Mouse (Mus musculus) CH12.LX (cell line): ENCODE measurements around the gene Dnajc7. TPM values are rescaled to one million over a fixed set of nuclear protein-coding genes. Genes with fewer than 3 reads are reported as not detected.

Experiments used
- DNase-seq: peaks from one replicate; pipeline ENCODE4 v3.0.0-alpha.2; 2013; ENCODE audit errors: extremely low read depth
- H3K27ac ChIP-seq: 2 replicates; pipeline ENCODE4 v1.5.1; 2012; ENCODE audit warnings: low read depth, mild to moderate bottlenecking, control low read depth, moderate library complexity; ENCODE audit not compliant: insufficient read depth
- H3K27me3 ChIP-seq: replicated peaks from 2 replicates; pipeline ENCODE3; 2012; ENCODE audit warnings: inconsistent platforms
- H3K36me3 ChIP-seq, 2 experiments: replicated peaks in 1 of 2; 2 replicates each; pipeline versions ENCODE3 to v1.6.1; 2012; ENCODE audit warnings: inconsistent platforms in 1 of 2, low read length in 1 of 2, mild to moderate bottlenecking in 1 of 2, mixed read lengths in 1 of 2, moderate library complexity in 1 of 2; ENCODE audit not compliant: control insufficient read depth in 1 of 2, insufficient read depth in 1 of 2
- H3K4me1 ChIP-seq, 2 experiments: 2 replicates each; pipeline ENCODE4 v1.6.1; 2012; ENCODE audit warnings: inconsistent platforms in 1 of 2, moderate library complexity in 1 of 2; ENCODE audit not compliant: insufficient read depth in 2 of 2, control insufficient read depth in 1 of 2
- H3K4me2 ChIP-seq: 2 replicates; pipeline ENCODE4 v1.6.1; 2012; ENCODE audit warnings: low read depth, mild to moderate bottlenecking, control low read depth; ENCODE audit not compliant: poor library complexity, insufficient read depth, severe bottlenecking
- H3K4me3 ChIP-seq, 3 experiments: fragments of 150-350 bp in 1 of 3; sonication (generic) in 1 of 3; replicated peaks in 1 of 3; 2 replicates each; pipeline versions ENCODE3 to v1.5.1; 2011 to 2012; ENCODE audit warnings: low read depth in 2 of 3, low read length in 2 of 3, mild to moderate bottlenecking in 2 of 3, moderate library complexity in 2 of 3, control low read depth in 1 of 3, improper control_type of control experiment in 1 of 3, inconsistent platforms in 1 of 3, mixed read lengths in 1 of 3; ENCODE audit not compliant: poor library complexity in 1 of 3
- H3K79me2 ChIP-seq: replicated peaks from 2 replicates; pipeline ENCODE4 v1.6.1; 2012; ENCODE audit warnings: mild to moderate bottlenecking, moderate library complexity; ENCODE audit not compliant: control insufficient read depth, poor library complexity, insufficient read depth, severe bottlenecking; ENCODE audit errors: extremely low read depth
- H3K9ac ChIP-seq: 2 replicates; pipeline ENCODE4 v1.6.1; 2012; ENCODE audit warnings: low read depth, mild to moderate bottlenecking, control low read depth, moderate library complexity; ENCODE audit not compliant: insufficient read depth
- H3K9me3 ChIP-seq: replicated peaks from 2 replicates; pipeline ENCODE3; 2012; ENCODE audit warnings: low read length, inconsistent platforms, mixed read lengths
- BHLHE40 ChIP-seq: IDR thresholded peaks from 2 replicates; pipeline ENCODE4 v1.6.1; 2011; ENCODE audit warnings: mild to moderate bottlenecking, low read depth, low read length, improper control_type of control experiment
- CHD1 ChIP-seq: IDR thresholded peaks from 2 replicates; pipeline ENCODE4 v1.6.1; 2012; ENCODE audit warnings: low read depth, low read length, improper control_type of control experiment, inconsistent platforms
- EP300 ChIP-seq: IDR thresholded peaks from 2 replicates; pipeline ENCODE4 v1.6.1; 2011; ENCODE audit warnings: low read length, improper control_type of control experiment
- GABPA ChIP-seq: IDR thresholded peaks from 2 replicates; pipeline ENCODE4 v1.6.1; 2012; ENCODE audit warnings: low read depth, low read length, improper control_type of control experiment, inconsistent platforms; ENCODE audit not compliant: insufficient replicate concordance
- HCFC1 ChIP-seq: IDR thresholded peaks from 2 replicates; pipeline ENCODE4 v1.6.1; 2012; ENCODE audit warnings: low read depth, mild to moderate bottlenecking, inconsistent platforms, low read length, improper control_type of control experiment
- KAT2A ChIP-seq: IDR thresholded peaks from 2 replicates; pipeline ENCODE4 v1.6.1; 2012; ENCODE audit warnings: low read length, improper control_type of control experiment, inconsistent platforms; ENCODE audit not compliant: insufficient replicate concordance
- MXI1 ChIP-seq: IDR thresholded peaks from 2 replicates; pipeline ENCODE4 v1.6.1; 2011; ENCODE audit warnings: mild to moderate bottlenecking, low read depth, low read length, improper control_type of control experiment
- NELFE ChIP-seq: IDR thresholded peaks from 2 replicates; pipeline ENCODE4 v1.6.1; 2011; ENCODE audit warnings: low read depth, low read length, improper control_type of control experiment
- RCOR1 ChIP-seq: conservative IDR thresholded peaks from 2 replicates; pipeline ENCODE4 v1.6.1; 2012; ENCODE audit warnings: low read depth, mild to moderate bottlenecking, inconsistent platforms, low read length, improper control_type of control experiment
- TCF12 ChIP-seq: IDR thresholded peaks from 2 replicates; pipeline ENCODE4 v1.6.1; 2014; ENCODE audit warnings: low read depth, mild to moderate bottlenecking, inconsistent platforms, low read length, improper control_type of control experiment
- ZMIZ1 ChIP-seq: IDR thresholded peaks from 2 replicates; pipeline ENCODE4 v1.6.1; 2012; ENCODE audit warnings: low read depth, mild to moderate bottlenecking, inconsistent platforms, low read length, improper control_type of control experiment
- ZNF384 ChIP-seq: IDR thresholded peaks from 2 replicates; pipeline ENCODE4 v1.6.1; 2012; ENCODE audit warnings: low read depth, low read length, improper control_type of control experiment, inconsistent platforms
- dilution Hi-C: fragments of 300-500 bp; cut with MboI; formaldehyde crosslinking; loops from 2 replicates; pipeline ENCODE4 v1.14.3; 2020; ENCODE audit warnings: low sequenced_read_pairs; ENCODE audit not compliant: extremely low pct_unique_long_range_greater_than_20kb, extremely low pct_ligation_motif_present
- in situ Hi-C: fragments of 300-500 bp; cut with MboI; formaldehyde crosslinking; loops from 3 replicates; pipeline ENCODE4 v1.14.3; 2019; ENCODE audit warnings: low sequenced_read_pairs, low pct_ligation_motif_present, low pct_unique_long_range_greater_than_20kb, mixed read lengths
- polyA plus RNA-seq: library from polyadenylated mRNA; unstranded; fragments of >175 nt; gene quantifications from 2 replicates; pipeline ENCODE4 v1.2.1, GENCODE M21; 2012; ENCODE audit warnings: low read depth; ENCODE audit not compliant: insufficient read length
- total RNA-seq, 2 experiments: library from RNA; depleted of rRNA; stranded (reverse); fragments of 300-350 nt in 1 of 2; fragments of >200 nt in 1 of 2; gene quantifications; 2 replicates each; pipeline ENCODE4 v1.2.3; 2012 to 2014

Gene Dnajc7
- total and polyA plus RNA-seq, 3 experiments: 123 to 455 (median 249) TPM

DNA sequence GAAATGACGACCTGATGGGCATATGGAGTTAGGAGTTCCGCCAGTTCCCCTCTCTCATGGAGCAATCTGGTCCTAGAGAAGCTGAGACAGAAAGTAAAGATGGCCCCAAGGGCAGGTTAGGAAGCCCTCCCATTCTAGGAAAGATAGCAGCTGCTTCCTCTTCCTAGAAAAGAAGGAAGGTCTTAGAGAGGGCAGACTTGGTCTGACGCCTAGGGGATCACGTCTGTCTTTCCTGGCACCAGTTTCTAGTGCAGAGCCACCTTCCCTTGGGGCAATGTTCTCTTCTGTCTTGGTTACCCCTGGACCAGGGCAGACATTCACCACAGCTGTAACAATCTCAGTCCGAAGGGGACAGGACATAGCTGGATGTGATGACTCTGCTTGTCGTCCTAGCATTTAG, 71.8 kb downstream of the Dnajc7 start:
- H3K4me2 ChIP-seq: no peak overlapping the region
- H3K9me3 ChIP-seq: no peaks in the 10 kb centered on the region
- no peak overlapping the region for H3K27ac ChIP-seq
- no peaks in the 10 kb centered on the region for H3K79me2 ChIP-seq
- no peak for TF ChIP-seq NELFE
- no peak overlapping the region for H3K9ac ChIP-seq
- H3K4me1 ChIP-seq: peaks cover 21 to 43% of the 10 kb centered on the region in 2 experiments
- no peaks in the 10 kb centered on the region for H3K36me3 ChIP-seq
- peaks cover 2% of the 10 kb centered on the region for H3K27me3 ChIP-seq
- H3K4me3 ChIP-seq: no peak overlapping the region
- no peak for DNase-seq
- in situ Hi-C loops (no loop called here), dilution Hi-C loops (no loop called here)

GRCm38 (mm10) chr11:100546955-100547354, 73.0 kb downstream of the Dnajc7 start:
- H3K9me3 ChIP-seq: no peaks in the 10 kb centered on the region
- H3K27ac ChIP-seq: no peak overlapping the region
- H3K9ac ChIP-seq: no peak overlapping the region
- H3K4me3 ChIP-seq: no peak overlapping the region
- H3K79me2 ChIP-seq: no peaks in the 10 kb centered on the region
- in situ Hi-C loops (no loop called here), dilution Hi-C loops (no loop called here)
- DNase-seq: no peak
- H3K36me3 ChIP-seq: no peaks in the 10 kb centered on the region
- TF ChIP-seq RCOR1 (no peak), EP300 (no peak), TCF12 (no peak), BHLHE40 (no peak), GABPA (no peak), ZMIZ1 (no peak), ZNF384 (no peak), CHD1 (no peak), HCFC1 (no peak)
- peaks cover 4% of the 10 kb centered on the region for H3K27me3 ChIP-seq
- no peak overlapping the region for H3K4me2 ChIP-seq
- peaks cover 19 to 39% of the 10 kb centered on the region in 2 experiments for H3K4me1 ChIP-seq

GRCm38 (mm10) chr11:100545746-100546085, 74.3 kb downstream of the Dnajc7 start:
- in situ Hi-C loops: no loop called here

More at GRCm38 (mm10) chr11:100545746-100546085, 74.3 kb downstream of the Dnajc7 start:
- Histone ChIP-seq H3K4me1 (peaks cover 21 to 39% of the 10 kb centered on the region in 2 experiments), H3K27ac (peak overlapping the region; percentile 38; the same call in 1 of the 2 replicates), H3K79me2 (no peaks in the 10 kb centered on the region), H3K9me3 (no peaks in the 10 kb centered on the region), H3K9ac (peak overlapping the region; percentile 42), H3K27me3 (peaks cover 4% of the 10 kb centered on the region), H3K36me3 (no peaks in the 10 kb centered on the region), H3K4me2 (peak overlapping the region; percentile 85), H3K4me3 (peak overlapping the region; percentile 51 to 66 (median 58))
- TF ChIP-seq KAT2A: no peak
- TF ChIP-seq MXI1: 0 out of 2 replicates have a peak, but pooled peaks have one; percentile 90
- peak; percentile 53 for TF ChIP-seq HCFC1
- no peak for DNase-seq
- dilution Hi-C loops: no loop called here
